Mouse (Mus musculus): ENCODE measurements around the gene Dcdc2b. TPM values are rescaled to one million over a fixed set of nuclear protein-coding genes. Genes with fewer than 3 reads are reported as not detected.

Dcdc2b gene
- total RNA-seq, 2 experiments from 2014 or later: not detected

Other genes starting within 250 kb of the Dcdc2b start
- gene Zbtb8a, start 236.1 kb downstream of the Dcdc2b start, total RNA-seq (2015; ENCODE audit: low replicate concordance): 1.7 and 6.1 TPM in 2 replicates
- gene Zbtb8a, start 236.1 kb downstream of the Dcdc2b start, total RNA-seq (2017; ENCODE audit: low replicate concordance): 0.98 and 4.6 TPM in 2 replicates
- not detected in 2 replicates for gene Zbtb8b, start 173.4 kb downstream of the Dcdc2b start, total RNA-seq (2015; ENCODE audit: low replicate concordance)
- not detected in 2 replicates for gene Zbtb8b, start 173.4 kb downstream of the Dcdc2b start, total RNA-seq (2017; ENCODE audit: low replicate concordance)
- 127 and 193 TPM in 2 replicates for gene Bsdc1, start 152.7 kb downstream of the Dcdc2b start, total RNA-seq (2015; ENCODE audit: low replicate concordance)
- 200 and 208 TPM in 2 replicates for gene Bsdc1, start 152.7 kb downstream of the Dcdc2b start, total RNA-seq (2017; ENCODE audit: low replicate concordance)
- not detected in 2 replicates for gene Tssk3, start 123.2 kb downstream of the Dcdc2b start, total RNA-seq (2015; ENCODE audit: low replicate concordance)
- not detected in 2 replicates for gene Tssk3, start 123.2 kb downstream of the Dcdc2b start, total RNA-seq (2017; ENCODE audit: low replicate concordance)
- gene Fam229a, start 123.1 kb downstream of the Dcdc2b start, total RNA-seq (2015; ENCODE audit: low replicate concordance): 7.5 TPM in 1 of 2 replicates, not detected in the other
- not detected in 2 replicates for gene Fam229a, start 123.1 kb downstream of the Dcdc2b start, total RNA-seq (2017; ENCODE audit: low replicate concordance)
- 13.8 and 16.9 TPM in 2 replicates for gene Marcksl1, start 100.7 kb downstream of the Dcdc2b start, total RNA-seq (2015; ENCODE audit: low replicate concordance)
- gene Marcksl1, start 100.7 kb downstream of the Dcdc2b start, total RNA-seq (2017; ENCODE audit: low replicate concordance): 4.4 and 10.6 TPM in 2 replicates
- gene Hdac1, start 71.5 kb downstream of the Dcdc2b start, total RNA-seq (2015; ENCODE audit: low replicate concordance): 100 and 125 TPM in 2 replicates
- 102 and 111 TPM in 2 replicates for gene Hdac1, start 71.5 kb downstream of the Dcdc2b start, total RNA-seq (2017; ENCODE audit: low replicate concordance)
- 8.0 and 23.1 TPM in 2 replicates for gene Lck, start 40.6 kb downstream of the Dcdc2b start, total RNA-seq (2015; ENCODE audit: low replicate concordance)
- gene Lck, start 40.6 kb downstream of the Dcdc2b start, total RNA-seq (2017; ENCODE audit: low replicate concordance): 8.5 and 10.1 TPM in 2 replicates
- not detected in 2 replicates for gene Fam167b, start 35.7 kb downstream of the Dcdc2b start, total RNA-seq (2015; ENCODE audit: low replicate concordance)
- not detected in 2 replicates for gene Fam167b, start 35.7 kb downstream of the Dcdc2b start, total RNA-seq (2017; ENCODE audit: low replicate concordance)
- gene Eif3i, start 13.6 kb downstream of the Dcdc2b start, total RNA-seq (2015; ENCODE audit: low replicate concordance): 79.6 and 96.9 TPM in 2 replicates
- gene Eif3i, start 13.6 kb downstream of the Dcdc2b start, total RNA-seq (2017; ENCODE audit: low replicate concordance): 59.7 and 69.6 TPM in 2 replicates
- gene Tmem234, start 13.6 kb downstream of the Dcdc2b start, total RNA-seq (2015; ENCODE audit: low replicate concordance): 113 and 124 TPM in 2 replicates
- 96.7 and 118 TPM in 2 replicates for gene Tmem234, start 13.6 kb downstream of the Dcdc2b start, total RNA-seq (2017; ENCODE audit: low replicate concordance)
- gene Iqcc, start 4.8 kb upstream of the Dcdc2b start, total RNA-seq (2015; ENCODE audit: low replicate concordance): 4.3 and 14.3 TPM in 2 replicates
- 4.0 and 10.7 TPM in 2 replicates for gene Iqcc, start 4.8 kb upstream of the Dcdc2b start, total RNA-seq (2017; ENCODE audit: low replicate concordance)
- 21.6 and 23.1 TPM in 2 replicates for gene Ccdc28b, start 9.7 kb upstream of the Dcdc2b start, total RNA-seq (2015; ENCODE audit: low replicate concordance)
- 2.7 and 13.2 TPM in 2 replicates for gene Ccdc28b, start 9.7 kb upstream of the Dcdc2b start, total RNA-seq (2017; ENCODE audit: low replicate concordance)
- 8.4 and 9.7 TPM in 2 replicates for gene Txlna, start 26.8 kb upstream of the Dcdc2b start, total RNA-seq (2015; ENCODE audit: low replicate concordance)
- 20.7 and 35.0 TPM in 2 replicates for gene Txlna, start 26.8 kb upstream of the Dcdc2b start, total RNA-seq (2017; ENCODE audit: low replicate concordance)
- 7.5 and 16.2 TPM in 2 replicates for gene Kpna6, start 58.5 kb upstream of the Dcdc2b start, total RNA-seq (2015; ENCODE audit: low replicate concordance)
- 8.7 and 14.6 TPM in 2 replicates for gene Kpna6, start 58.5 kb upstream of the Dcdc2b start, total RNA-seq (2017; ENCODE audit: low replicate concordance)
- gene Tmem39b, start 82.6 kb upstream of the Dcdc2b start, total RNA-seq (2015; ENCODE audit: low replicate concordance): 2.2 and 5.9 TPM in 2 replicates
- 2.1 TPM in 1 of 2 replicates, not detected in the other for gene Tmem39b, start 82.6 kb upstream of the Dcdc2b start, total RNA-seq (2017; ENCODE audit: low replicate concordance)
- gene Khdrbs1, start 128.0 kb upstream of the Dcdc2b start, total RNA-seq (2015; ENCODE audit: low replicate concordance): 49.5 and 58.7 TPM in 2 replicates
- 40.4 and 57.1 TPM in 2 replicates for gene Khdrbs1, start 128.0 kb upstream of the Dcdc2b start, total RNA-seq (2017; ENCODE audit: low replicate concordance)
- gene Ptp4a2, start 197.0 kb upstream of the Dcdc2b start, total RNA-seq (2015; ENCODE audit: low replicate concordance): 228 and 468 TPM in 2 replicates
- gene Ptp4a2, start 197.0 kb upstream of the Dcdc2b start, total RNA-seq (2017; ENCODE audit: low replicate concordance): 166 and 170 TPM in 2 replicates